ENCODE assay signal across 8 mouse cellular contexts in the genomic region with DNA sequence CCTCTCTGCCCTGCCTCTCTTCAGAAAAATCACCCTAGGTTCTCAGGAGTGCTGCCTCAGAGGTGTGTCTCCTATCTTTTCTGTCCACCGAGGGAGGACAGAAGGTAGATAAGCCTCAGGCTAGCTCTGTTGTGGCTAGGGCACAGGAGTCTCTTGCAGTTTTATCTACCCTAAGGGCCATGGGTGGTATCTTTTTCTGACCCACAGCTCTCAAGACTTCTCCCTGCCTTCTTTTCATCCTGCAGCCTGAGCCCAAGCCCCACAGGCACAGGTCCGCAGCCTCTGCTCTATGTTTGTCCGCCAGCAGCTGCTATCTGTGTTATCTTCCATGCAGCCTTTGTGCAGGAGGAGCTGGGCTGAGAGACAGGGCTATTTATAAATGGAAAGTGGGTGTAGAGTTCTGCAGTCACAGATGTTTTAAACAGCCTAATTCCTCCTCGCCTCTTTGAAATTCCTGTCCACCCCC. TPM values are rescaled to one million over a fixed set of nuclear protein-coding genes. Genes with fewer than 3 reads are reported as not detected.
DNase-seq lines count a peak whose midpoint lies in the region; ATAC-seq lines count a peak whose summit lies in the region.

No protein-coding gene starts in this region.

- peaks cover 30% of the 10 kb centered on the region for H3K36me3 ChIP-seq in kidney, embryonic 15.5 days

- H3K4me2 ChIP-seq in kidney, embryonic 15.5 days: no peak overlapping the region

- H3K27ac ChIP-seq in kidney, embryonic 15.5 days: no peak overlapping the region

- H3K9ac ChIP-seq in kidney, embryonic 15.5 days: no peak overlapping the region

- no peak for DNase-seq in kidney, postnatal 10 days
- DNase-seq in adipocyte (ENCODE audit: low spot score) (peak; percentile 51), liver (peak; percentile 78)
- DNase-seq in heart, adult 9 months (ENCODE audit: low spot score in 2 of 2): peak; percentile 39 to 44
- peak; percentile 57 to 81 for DNase-seq in right cerebral cortex, postnatal 36 days (ENCODE audit: low spot score in 2 of 2)
- no peak for DNase-seq in thymus, postnatal 0 days (ENCODE audit: low spot score)
- no peak for DNase-seq in urinary bladder, adult 2 months (ENCODE audit: low spot score)

- H3K4me3 ChIP-seq in kidney, embryonic 15.5 days (replicated peaks): no peak overlapping the region

- H3K27me3 ChIP-seq in kidney, embryonic 15.5 days: no peaks in the 10 kb centered on the region

- H3K4me1 ChIP-seq in kidney, embryonic 15.5 days: no peaks in the 10 kb centered on the region

- ATAC-seq in kidney, embryonic 15.5 days (replicated peaks; ENCODE audit: low FRiP score): peak; percentile 47; the same call in 1 of the 2 replicates

- WGBS in kidney, embryonic 15.5 days: 39% methylated on average over 4 of the region's 4 CpGs

- H3K9me3 ChIP-seq in kidney, embryonic 15.5 days (replicated peaks): no peaks in the 10 kb centered on the region

RNA-seq across cellular contexts. Expression of a gene that starts 15.5 kb away (rescaled TPM):
- polyA plus RNA-seq in kidney, embryonic 15.5 days (2015; fragmentation: Nextera tagmentation; extraction: Ambion mirVana): 9.0 and 9.2 TPM in 2 replicates
- 4.4 and 4.5 TPM in 2 replicates for polyA plus RNA-seq in thymus, postnatal 0 days (2015; fragmentation: Nextera tagmentation; extraction: Ambion mirVana)
- 4.9 and 7.2 TPM in 2 replicates for polyA plus RNA-seq in urinary bladder, adult 2 months (2012; rRNA removed)

RNA-seq across cellular contexts. Expression of a gene that starts 23.2 kb away (rescaled TPM):
- 208 and 225 TPM in 2 replicates for polyA plus RNA-seq in kidney, embryonic 15.5 days (2015; fragmentation: Nextera tagmentation; extraction: Ambion mirVana)
- polyA plus RNA-seq in thymus, postnatal 0 days (2015; fragmentation: Nextera tagmentation; extraction: Ambion mirVana): 140 and 150 TPM in 2 replicates
- 135 and 146 TPM in 2 replicates for polyA plus RNA-seq in urinary bladder, adult 2 months (2012; rRNA removed)

RNA-seq across cellular contexts. Expression of a gene that starts 34.4 kb away (rescaled TPM):
- 39.2 and 42.4 TPM in 2 replicates for polyA plus RNA-seq in kidney, embryonic 15.5 days (2015; fragmentation: Nextera tagmentation; extraction: Ambion mirVana)
- 30.8 and 31.8 TPM in 2 replicates for polyA plus RNA-seq in thymus, postnatal 0 days (2015; fragmentation: Nextera tagmentation; extraction: Ambion mirVana)
- polyA plus RNA-seq in urinary bladder, adult 2 months (2012; rRNA removed): 15.5 and 17.9 TPM in 2 replicates

RNA-seq across cellular contexts. Expression of a gene that starts 34.5 kb away (rescaled TPM):
- polyA plus RNA-seq in kidney, embryonic 15.5 days (2015; fragmentation: Nextera tagmentation; extraction: Ambion mirVana): 232 and 236 TPM in 2 replicates
- polyA plus RNA-seq in thymus, postnatal 0 days (2015; fragmentation: Nextera tagmentation; extraction: Ambion mirVana): 224 and 230 TPM in 2 replicates
- polyA plus RNA-seq in urinary bladder, adult 2 months (2012; rRNA removed): 153 and 162 TPM in 2 replicates

Comparison
In these comparisons a context has a peak if more than half of its experiments do, and no peak if none do; other contexts are left out.
1. DNase-seq: peak in adipocyte (single experiment), heart, adult 9 months (2 of 2), liver (single experiment) and right cerebral cortex, postnatal 36 days (2 of 2); none in kidney, postnatal 10 days (single experiment), thymus, postnatal 0 days (single experiment) and urinary bladder, adult 2 months (single experiment).